Mouse (Mus musculus): ENCODE data around the gene Syde2.

Gene Syde2

GRCm38 (mm10) chr3:146028406-146028805 is 40.7 kb downstream of the Syde2 start:
- TF ChIP-seq NANOG (IDR thresholded peaks at IDR 0.05; ENCODE audit: borderline replicate concordance, low read length), result no peak
- TF ChIP-seq CTCF (conservative IDR thresholded peaks at IDR 0.05; ENCODE audit: low read length), result no peak
- TF ChIP-seq POU5F1 (IDR thresholded peaks at IDR 0.05; ENCODE audit: borderline replicate concordance, low read length), result no peak
- Histone ChIP-seq H3K36me3 (ENCODE audit: insufficient read depth, low read length) (no peaks in the 10 kb centered on the region), H3K27me3 (ENCODE audit: insufficient read depth, low read length) (peaks cover 2% of the 10 kb centered on the region; the same call in 1 of the 2 replicates), H3K4me1 (replicated peaks; ENCODE audit: low read depth, low read length) (peaks cover 20% of the 10 kb centered on the region), H3K4me3 (replicated peaks; ENCODE audit: low read length) (no peak overlapping the region), H3K9me3 (ENCODE audit: low read length) (peaks cover 17% of the 10 kb centered on the region)

- TF ChIP-seq POU5F1 (IDR thresholded peaks at IDR 0.05; ENCODE audit: borderline replicate concordance, low read length), result no peak
- no peak for TF ChIP-seq CTCF (conservative IDR thresholded peaks at IDR 0.05; ENCODE audit: low read length)
- no peak for TF ChIP-seq NANOG (IDR thresholded peaks at IDR 0.05; ENCODE audit: borderline replicate concordance, low read length)
- H3K36me3 ChIP-seq (ENCODE audit: insufficient read depth, low read length), result no peaks in the 10 kb centered on the region
- no peak overlapping the region for H3K4me3 ChIP-seq (replicated peaks; ENCODE audit: low read length)
- peaks cover 17% of the 10 kb centered on the region for H3K9me3 ChIP-seq (ENCODE audit: low read length)
- peaks cover 20% of the 10 kb centered on the region for H3K4me1 ChIP-seq (replicated peaks; ENCODE audit: low read depth, low read length)
- H3K27me3 ChIP-seq (ENCODE audit: insufficient read depth, low read length), result peaks cover 2% of the 10 kb centered on the region; the same call in 1 of the 2 replicates
Measured at GRCm38 (mm10) chr3:146029234-146029633, 41.6 kb downstream of the Syde2 start.

- Histone ChIP-seq H3K4me1 (replicated peaks; ENCODE audit: low read depth, low read length) (peaks cover 20% of the 10 kb centered on the region), H3K27me3 (ENCODE audit: insufficient read depth, low read length) (peaks cover 2% of the 10 kb centered on the region; the same call in 1 of the 2 replicates), H3K9me3 (ENCODE audit: low read length) (peaks cover 6% of the 10 kb centered on the region), H3K36me3 (ENCODE audit: insufficient read depth, low read length) (no peaks in the 10 kb centered on the region), H3K4me3 (replicated peaks; ENCODE audit: low read length) (no peak overlapping the region)
- no peak for TF ChIP-seq CTCF (conservative IDR thresholded peaks at IDR 0.05; ENCODE audit: low read length)
- TF ChIP-seq NANOG (IDR thresholded peaks at IDR 0.05; ENCODE audit: borderline replicate concordance, low read length), result no peak
- no peak for TF ChIP-seq POU5F1 (IDR thresholded peaks at IDR 0.05; ENCODE audit: borderline replicate concordance, low read length)
Measured at GRCm38 (mm10) chr3:146030255-146030836, 42.7 kb downstream of the Syde2 start.

GRCm38 (mm10) chr3:146032976-146033375 is 45.3 kb downstream of the Syde2 start:
- TF ChIP-seq NANOG (IDR thresholded peaks at IDR 0.05; ENCODE audit: borderline replicate concordance, low read length), result no peak
- TF ChIP-seq POU5F1 (IDR thresholded peaks at IDR 0.05; ENCODE audit: borderline replicate concordance, low read length), result no peak
- TF ChIP-seq CTCF (conservative IDR thresholded peaks at IDR 0.05; ENCODE audit: low read length), result no peak
- peaks cover 2% of the 10 kb centered on the region; the same call in 1 of the 2 replicates for H3K27me3 ChIP-seq (ENCODE audit: insufficient read depth, low read length)

GRCm38 (mm10) chr3:146037906-146038305 is 50.2 kb downstream of the Syde2 start:
- Histone ChIP-seq H3K9me3 (ENCODE audit: low read length) (peaks cover 8% of the 10 kb centered on the region), H3K4me3 (replicated peaks; ENCODE audit: low read length) (no peak overlapping the region), H3K4me1 (replicated peaks; ENCODE audit: low read depth, low read length) (peaks cover 2% of the 10 kb centered on the region), H3K27me3 (ENCODE audit: insufficient read depth, low read length) (no peaks in the 10 kb centered on the region; the same call in 1 of the 2 replicates), H3K36me3 (ENCODE audit: insufficient read depth, low read length) (no peaks in the 10 kb centered on the region)
- TF ChIP-seq POU5F1 (IDR thresholded peaks at IDR 0.05; ENCODE audit: borderline replicate concordance, low read length), result no peak
- no peak for TF ChIP-seq CTCF (conservative IDR thresholded peaks at IDR 0.05; ENCODE audit: low read length)
- no peak for TF ChIP-seq NANOG (IDR thresholded peaks at IDR 0.05; ENCODE audit: borderline replicate concordance, low read length)

More at GRCm38 (mm10) chr3:146032976-146033375, 45.3 kb downstream of the Syde2 start:
- Histone ChIP-seq H3K9me3 (ENCODE audit: low read length) (peaks cover 5% of the 10 kb centered on the region), H3K4me3 (replicated peaks; ENCODE audit: low read length) (no peak overlapping the region), H3K36me3 (ENCODE audit: insufficient read depth, low read length) (no peaks in the 10 kb centered on the region), H3K4me1 (replicated peaks; ENCODE audit: low read depth, low read length) (peaks cover 5% of the 10 kb centered on the region; the same call in 1 of the 2 replicates)

- Histone ChIP-seq H3K9me3 (ENCODE audit: low read length) (peaks cover 8% of the 10 kb centered on the region), H3K4me3 (replicated peaks; ENCODE audit: low read length) (no peak overlapping the region), H3K36me3 (ENCODE audit: insufficient read depth, low read length) (no peaks in the 10 kb centered on the region), H3K4me1 (replicated peaks; ENCODE audit: low read depth, low read length) (peaks cover 11% of the 10 kb centered on the region), H3K27me3 (ENCODE audit: insufficient read depth, low read length) (no peaks in the 10 kb centered on the region; the same call in 1 of the 2 replicates)
- no peak for TF ChIP-seq NANOG (IDR thresholded peaks at IDR 0.05; ENCODE audit: borderline replicate concordance, low read length)
- no peak for TF ChIP-seq POU5F1 (IDR thresholded peaks at IDR 0.05; ENCODE audit: borderline replicate concordance, low read length)
- TF ChIP-seq CTCF (conservative IDR thresholded peaks at IDR 0.05; ENCODE audit: low read length), result no peak
Measured at GRCm38 (mm10) chr3:146039132-146039903, 51.6 kb downstream of the Syde2 start.

- no peak overlapping the region for H3K4me3 ChIP-seq (replicated peaks; ENCODE audit: low read length)
- H3K4me1 ChIP-seq (replicated peaks; ENCODE audit: low read depth, low read length), result peaks cover 30% of the 10 kb centered on the region
- H3K36me3 ChIP-seq (ENCODE audit: insufficient read depth, low read length), result no peaks in the 10 kb centered on the region
- no peak for TF ChIP-seq NANOG (IDR thresholded peaks at IDR 0.05; ENCODE audit: borderline replicate concordance, low read length)
- no peak for TF ChIP-seq POU5F1 (IDR thresholded peaks at IDR 0.05; ENCODE audit: borderline replicate concordance, low read length)
- no peak for TF ChIP-seq CTCF (conservative IDR thresholded peaks at IDR 0.05; ENCODE audit: low read length)
- peaks cover 8% of the 10 kb centered on the region for H3K9me3 ChIP-seq (ENCODE audit: low read length)
- H3K27me3 ChIP-seq (ENCODE audit: insufficient read depth, low read length), result peaks cover 5% of the 10 kb centered on the region
Measured at GRCm38 (mm10) chr3:146041382-146041781, 53.7 kb downstream of the Syde2 start.

- peaks cover 51% of the 10 kb centered on the region for H3K4me1 ChIP-seq (replicated peaks; ENCODE audit: low read depth, low read length)
- no peak overlapping the region for H3K4me3 ChIP-seq (replicated peaks; ENCODE audit: low read length)
- no peak for TF ChIP-seq CTCF (conservative IDR thresholded peaks at IDR 0.05; ENCODE audit: low read length)
- no peak for TF ChIP-seq POU5F1 (IDR thresholded peaks at IDR 0.05; ENCODE audit: borderline replicate concordance, low read length)
- TF ChIP-seq NANOG (IDR thresholded peaks at IDR 0.05; ENCODE audit: borderline replicate concordance, low read length), result no peak
- H3K9me3 ChIP-seq (ENCODE audit: low read length), result peaks cover 2% of the 10 kb centered on the region; the same call in 1 of the 2 replicates
- H3K27me3 ChIP-seq (ENCODE audit: insufficient read depth, low read length), result peaks cover 23% of the 10 kb centered on the region
- no peaks in the 10 kb centered on the region for H3K36me3 ChIP-seq (ENCODE audit: insufficient read depth, low read length)
Measured at GRCm38 (mm10) chr3:146044977-146045376, 57.3 kb downstream of the Syde2 start.
